In genomic region chr2:127070435-127070841, GRCm38 (mm10) we compare ENCODE assay signal across 7 mouse cellular contexts. TPM values are rescaled to one million over a fixed set of nuclear protein-coding genes. Genes with fewer than 3 reads are reported as not detected.
DNase-seq lines count a peak whose midpoint lies in the region; ATAC-seq lines count a peak whose summit lies in the region.

Blvra (plus strand) TSS chr2:127070665.

- H3K9me3 ChIP-seq in intestine, embryonic 16.5 days (ENCODE audit: control insufficient read depth, low read length), result no peaks in the 10 kb centered on the region
- H3K9me3 ChIP-seq in midbrain, embryonic 11.5 days (ENCODE audit: control insufficient read depth, low read length), result no peaks in the 10 kb centered on the region

- 0 out of 2 replicates have a peak, but pooled peaks cover 3% of the 10 kb centered on the region for H3K36me3 ChIP-seq in intestine, embryonic 16.5 days (ENCODE audit: control insufficient read depth, insufficient read depth, low read length)
- H3K36me3 ChIP-seq in midbrain, embryonic 11.5 days (ENCODE audit: control insufficient read depth, insufficient read depth, low read length), result no peaks in the 10 kb centered on the region

- H3K27me3 ChIP-seq in intestine, embryonic 16.5 days (replicated peaks; ENCODE audit: control insufficient read depth, insufficient read depth, low read length), result no peaks in the 10 kb centered on the region
- no peaks in the 10 kb centered on the region for H3K27me3 ChIP-seq in midbrain, embryonic 11.5 days (ENCODE audit: control insufficient read depth, insufficient read depth, low read length)

- H3K27ac ChIP-seq in intestine, embryonic 16.5 days (ENCODE audit: low read length), result peak within 1 kb of the TSS; percentile 55; the same call in 1 of the 2 replicates
- no peak within 1 kb of the TSS for H3K27ac ChIP-seq in midbrain, embryonic 11.5 days (ENCODE audit: low read depth, low read length)

- intact Hi-C loops in left cerebral cortex, postnatal 36 days (cut with DNase I), result no loop called here

- H3K4me2 ChIP-seq in intestine, embryonic 16.5 days (ENCODE audit: low read depth, low read length), result peak within 1 kb of the TSS; percentile 60
- peak within 1 kb of the TSS; percentile 65 for H3K4me2 ChIP-seq in midbrain, embryonic 11.5 days

- peak; percentile 100 for ATAC-seq in intestine, embryonic 16.5 days
- ATAC-seq in midbrain, embryonic 11.5 days (ENCODE audit: low FRiP score), result peak; percentile 100

- WGBS in intestine, embryonic 16.5 days, result under 1% methylated on average over 29 of the region's 32 CpGs
- WGBS in midbrain, embryonic 11.5 days, result under 1% methylated on average over 32 of the region's 32 CpGs

- H3K4me1 ChIP-seq in intestine, embryonic 16.5 days (ENCODE audit: control insufficient read depth, insufficient read depth, low read length), result peaks cover 4% of the 10 kb centered on the region
- peaks cover 2% of the 10 kb centered on the region; the same call in 1 of the 2 replicates for H3K4me1 ChIP-seq in midbrain, embryonic 11.5 days (ENCODE audit: control insufficient read depth, insufficient read depth, low read length)

- peak within 1 kb of the TSS; percentile 71 for H3K4me3 ChIP-seq in intestine, embryonic 16.5 days (ENCODE audit: low read length)
- peak within 1 kb of the TSS; percentile 64 for H3K4me3 ChIP-seq in midbrain, embryonic 11.5 days (ENCODE audit: low read depth, low read length)

- peak within 1 kb of the TSS; percentile 86 for H3K9ac ChIP-seq in intestine, embryonic 16.5 days (ENCODE audit: low read depth, low read length)
- H3K9ac ChIP-seq in midbrain, embryonic 11.5 days (ENCODE audit: low read length), result peak within 1 kb of the TSS; percentile 77

- DNase-seq in adrenal gland, adult 8-10 months, result peak; percentile 84
- peak; percentile 90 for DNase-seq in embryo, embryonic 9.5 days (ENCODE audit: extremely low spot score)
- DNase-seq in gastrocnemius, postnatal 4 days (ENCODE audit: low spot score in 2 of 2), result peak; percentile 69 to 87
- peak; percentile 81 to 86 for DNase-seq in left cerebral cortex, postnatal 36 days (ENCODE audit: low spot score in 2 of 2)
- peak; percentile 98 for DNase-seq in midbrain, embryonic 11.5 days (ENCODE audit: low spot score, missing footprints)
- peak; percentile 81 for DNase-seq in skeletal muscle tissue, adult 2 months (ENCODE audit: low read depth, low spot score)

RNA-seq across cellular contexts. Expression of gene Blvra, which starts in this region (rescaled TPM):
- total RNA-seq in adrenal gland, adult 8-10 months (2022), result 10 to 100 TPM; 26.7 to 33.4 (median 29.3) TPM
- total RNA-seq in gastrocnemius, postnatal 4 days (2021), result 10 to 100 TPM; 23.1 to 24.9 TPM
- polyA plus RNA-seq in intestine, embryonic 16.5 days (2015; fragmentation: Nextera tagmentation; extraction: Ambion mirVana), result 63.9 TPM in 2 replicates
- total RNA-seq in left cerebral cortex, postnatal 36 days (2021), result 10 to 100 TPM; 27.3 to 28.4 TPM
- 20.7 and 23.2 TPM in 2 replicates for polyA plus RNA-seq in midbrain, embryonic 11.5 days (2014; fragmentation: Nextera tagmentation; extraction: Ambion mirVana)
